Comparison of ENCODE assay signal across 10 mouse cellular contexts in genomic region chr2:48494065-48494464, GRCm38 (mm10).
A peak's percentile ranks its signal among the peaks of the same experiment; 100 is the strongest.
DNase-seq lines count a peak whose midpoint lies in the region; ATAC-seq lines count a peak whose summit lies in the region.
"Had no signal": no experiment of that assay in that cellular context is flagged by ENCODE, and none has a peak within 500 bp of the region (broad histone marks: within the 10 kb centered on the region; RNA-seq: fewer than 3 reads in every experiment).

No protein-coding gene starts in this region.

- 28% methylated on average over 2 of the region's 2 CpGs for WGBS in kidney, embryonic 16.5 days
- 17% methylated on average over 2 of the region's 2 CpGs for WGBS in lung, embryonic 16.5 days

- H3K4me2 ChIP-seq in kidney, embryonic 16.5 days (replicated peaks; ENCODE audit: low read depth, low read length) = no peak overlapping the region
- H3K4me2 ChIP-seq in lung, embryonic 16.5 days (ENCODE audit: low read depth, low read length) = no peak overlapping the region

- H3K27me3 ChIP-seq in kidney, embryonic 16.5 days (ENCODE audit: insufficient read depth, low read length) = no peaks in the 10 kb centered on the region
- H3K27me3 ChIP-seq in lung, embryonic 16.5 days (ENCODE audit: control insufficient read depth, insufficient read depth, low read depth, low read length) = no peaks in the 10 kb centered on the region

- H3K4me3 ChIP-seq in kidney, embryonic 16.5 days (ENCODE audit: low read length) = no peak overlapping the region
- H3K4me3 ChIP-seq in lung, embryonic 16.5 days (ENCODE audit: low read length) = no peak overlapping the region

- ATAC-seq in kidney, embryonic 16.5 days (ENCODE audit: low FRiP score, low TSS enrichment) = peak; percentile 93
- peak; percentile 97 for ATAC-seq in lung, embryonic 16.5 days (ENCODE audit: low read depth)
- no peak for ATAC-seq in megakaryocyte, adult 5-6 weeks (ENCODE audit: poor library complexity, severe bottlenecking)

- no peak overlapping the region for H3K9ac ChIP-seq in kidney, embryonic 16.5 days (replicated peaks; ENCODE audit: low read length)
- H3K9ac ChIP-seq in lung, embryonic 16.5 days (ENCODE audit: low read length) = no peak overlapping the region

- peak; percentile 28 for DNase-seq in testis, postnatal 14 days (ENCODE audit: low spot score)
- no peak for DNase-seq in testis, postnatal 10 days (ENCODE audit: low spot score)
- no peak for DNase-seq in left cerebral cortex, postnatal 36 days (ENCODE audit: low spot score in 2 of 2)
- DNase-seq in layer of hippocampus, adult 11-12 months (ENCODE audit: low spot score) = no peak
- DNase-seq: cerebellum, postnatal 25 days; liver; retina, postnatal 1 day had no signal

- H3K36me3 ChIP-seq in kidney, embryonic 16.5 days (ENCODE audit: insufficient read depth, low read length) = no peaks in the 10 kb centered on the region
- no peaks in the 10 kb centered on the region for H3K36me3 ChIP-seq in lung, embryonic 16.5 days (ENCODE audit: control insufficient read depth, insufficient read depth, low read length)

- no peak overlapping the region for H3K27ac ChIP-seq in kidney, embryonic 16.5 days (ENCODE audit: low read length)
- H3K27ac ChIP-seq in lung, embryonic 16.5 days (ENCODE audit: low read length) = no peak overlapping the region

- intact Hi-C loops in left cerebral cortex, postnatal 36 days (cut with DNase I) = no loop called here

- H3K9me3 ChIP-seq in kidney, embryonic 16.5 days (ENCODE audit: low read length) = no peaks in the 10 kb centered on the region
- no peaks in the 10 kb centered on the region for H3K9me3 ChIP-seq in lung, embryonic 16.5 days (ENCODE audit: control insufficient read depth, low read length)

- 0 out of 2 replicates have a peak, but pooled peaks cover 3% of the 10 kb centered on the region for H3K4me1 ChIP-seq in kidney, embryonic 16.5 days (ENCODE audit: insufficient read depth, low read length)
- H3K4me1 ChIP-seq in lung, embryonic 16.5 days (replicated peaks; ENCODE audit: control insufficient read depth, insufficient read depth, low read length) = peaks cover 2% of the 10 kb centered on the region; the same call in 1 of the 2 replicates
